Mouse (Mus musculus) stomach, postnatal 0 days (tissue): Measurements from ENCODE around the gene 5730522E02Rik. TPM values are rescaled to one million over a fixed set of nuclear protein-coding genes. Genes with fewer than 3 reads are reported as not detected.

ENCODE experiments used
- ATAC-seq: fragments of 200-750 bp; cut with Nextera tagmentation; 2 replicates; pipeline ENCODE4 v1.8.0; 2017; ENCODE audit not compliant: low FRiP score, low TSS enrichment
- DNase-seq: peaks from one replicate; pipeline ENCODE4 v3.0.0-alpha.2; 2016; ENCODE audit warnings: low spot score
- H3K27ac ChIP-seq: fragments of 300-500 bp; sonication (generic); replicated peaks from 2 replicates; pipeline ENCODE4 v1.5.1; 2014; ENCODE audit warnings: mild to moderate bottlenecking, control low read depth
- H3K27me3 ChIP-seq: fragments of 300-500 bp; sonication (generic); 2 replicates; pipeline ENCODE4 v1.6.1; 2014; ENCODE audit warnings: low read length; ENCODE audit not compliant: control insufficient read depth, insufficient read depth
- H3K36me3 ChIP-seq: fragments of 300-500 bp; sonication (generic); 2 replicates; pipeline ENCODE4 v1.6.1; 2014; ENCODE audit warnings: low read length, mixed read lengths; ENCODE audit not compliant: control insufficient read depth, insufficient read depth
- H3K4me1 ChIP-seq: fragments of 300-500 bp; sonication (generic); replicated peaks from 2 replicates; pipeline ENCODE4 v1.6.1; 2014; ENCODE audit warnings: antibody characterized with exemption; ENCODE audit not compliant: control insufficient read depth, insufficient read depth
- H3K4me2 ChIP-seq: fragments of 300-500 bp; sonication (generic); replicated peaks from 2 replicates; pipeline ENCODE4 v1.6.1; 2014; ENCODE audit warnings: low read depth, mild to moderate bottlenecking, control low read depth, moderate library complexity
- H3K4me3 ChIP-seq: fragments of 300-500 bp; sonication (generic); 2 replicates; pipeline ENCODE4 v1.5.1; 2014; ENCODE audit warnings: low read depth, low read length, control low read depth
- H3K9ac ChIP-seq: fragments of 300-500 bp; sonication (generic); 2 replicates; pipeline ENCODE4 v1.6.1; 2014; ENCODE audit warnings: mild to moderate bottlenecking, low read length, control low read depth, mixed read lengths
- H3K9me3 ChIP-seq: fragments of 300-500 bp; sonication (generic); 2 replicates; pipeline ENCODE4 v1.6.1; 2016; ENCODE audit warnings: low read length; ENCODE audit not compliant: control insufficient read depth
- CTCF ChIP-seq: IDR thresholded peaks from 2 replicates; pipeline ENCODE4 v1.5.1; 2016; ENCODE audit warnings: antibody characterized with exemption, low read depth, mild to moderate bottlenecking, moderate library complexity
- EP300 ChIP-seq: optimal IDR thresholded peaks from 2 replicates; pipeline ENCODE3; 2016; ENCODE audit warnings: antibody characterized with exemption
- WGBS: fragments of 180-500 bp; shearing (Covaris S2); extraction: QIAGEN DNeasy Blood & Tissue Kit; methylation state at CpG from one replicate; pipeline ENCODE4 v1.1.7; 2014; 5-methylcytosine and 5-hydroxymethylcytosine counted together
- polyA plus RNA-seq: library from polyadenylated mRNA; unstranded; fragments of >200 nt; fragmentation: Nextera tagmentation; extraction: Ambion mirVana; gene quantifications from 2 replicates; pipeline ENCODE4 v1.2.1, GENCODE M21; 2015

Gene 5730522E02Rik
- polyA plus RNA-seq, 1 experiment from 2014 or later, result 1.1 TPM

DNA sequence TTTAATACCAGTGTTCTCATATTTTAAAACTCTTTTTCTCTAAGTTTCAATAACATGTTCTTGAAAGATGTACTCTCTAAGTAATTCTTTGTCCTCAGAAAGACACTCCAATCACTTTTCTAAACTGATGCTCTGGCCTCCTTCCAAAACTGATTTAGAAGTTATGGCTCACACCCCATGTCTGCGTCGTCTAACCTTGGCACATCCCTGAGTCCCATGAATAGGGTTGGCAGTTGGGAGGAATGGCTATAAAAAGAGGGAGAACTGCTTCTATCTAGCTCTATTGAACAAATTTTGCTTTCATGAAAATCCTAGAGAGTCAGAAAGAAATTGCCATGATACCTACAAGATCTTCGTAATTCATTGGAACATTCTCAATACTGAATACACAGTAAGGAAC is 458.1 kb downstream of the 5730522E02Rik start:
- WGBS, result 72% methylated on average over 3 of the region's 3 CpGs
- H3K4me2 ChIP-seq, result no peak overlapping the region
- TF ChIP-seq EP300 (no peak), CTCF (no peak)
- H3K9me3 ChIP-seq, result no peaks in the 10 kb centered on the region
- H3K4me3 ChIP-seq, result no peak overlapping the region
- no peak overlapping the region for H3K27ac ChIP-seq
- no peaks in the 10 kb centered on the region for H3K36me3 ChIP-seq
- no peaks in the 10 kb centered on the region for H3K4me1 ChIP-seq
- DNase-seq (no peak), ATAC-seq (no peak)
- no peaks in the 10 kb centered on the region for H3K27me3 ChIP-seq
- no peak overlapping the region for H3K9ac ChIP-seq

DNA sequence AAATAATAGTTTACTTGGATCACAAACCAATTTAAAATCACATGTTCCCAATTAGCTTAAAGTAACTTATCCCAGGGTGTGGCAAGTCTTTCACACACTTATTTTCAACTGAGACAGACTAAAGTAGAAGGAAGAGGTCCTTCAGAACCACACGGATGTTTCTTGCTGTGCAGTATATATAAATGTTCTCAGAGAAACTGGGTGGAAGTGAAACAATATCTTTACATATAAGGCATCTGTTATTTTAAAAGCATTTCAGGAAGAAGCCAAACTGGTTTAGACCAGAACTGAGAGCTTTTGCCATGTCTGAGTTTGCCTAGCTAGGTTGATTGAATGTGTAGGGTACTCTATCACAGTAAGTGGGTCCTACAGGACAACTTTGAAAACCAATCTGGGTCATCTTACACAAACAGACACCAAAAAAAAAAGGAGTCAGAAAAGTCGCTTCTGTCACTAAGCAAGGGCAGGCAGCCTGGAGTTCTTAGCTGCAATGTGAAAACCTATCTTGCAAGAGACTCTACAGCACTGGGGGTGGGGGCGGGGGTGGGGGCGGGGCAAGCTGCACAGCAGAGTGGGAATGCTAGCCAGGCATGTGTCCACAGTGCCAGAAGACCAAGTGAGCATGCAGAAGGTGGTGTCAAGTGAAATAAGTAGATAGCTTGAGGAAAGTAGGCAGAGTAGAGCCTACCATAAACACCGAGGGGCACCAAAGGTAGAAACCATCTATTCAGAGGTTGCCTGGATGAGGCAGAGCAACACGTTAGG is 463.3 kb downstream of the 5730522E02Rik start:
- H3K9ac ChIP-seq, result no peak overlapping the region
- H3K27me3 ChIP-seq, result no peaks in the 10 kb centered on the region
- WGBS, result 47% methylated on average over 6 of the region's 6 CpGs
- no peak overlapping the region for H3K4me3 ChIP-seq
- H3K4me1 ChIP-seq, result no peaks in the 10 kb centered on the region
- TF ChIP-seq EP300, result no peak
- TF ChIP-seq CTCF, result no peak
- no peak overlapping the region for H3K4me2 ChIP-seq
- H3K36me3 ChIP-seq, result no peaks in the 10 kb centered on the region
- ATAC-seq (no peak), DNase-seq (no peak)
- no peaks in the 10 kb centered on the region for H3K9me3 ChIP-seq
- H3K27ac ChIP-seq, result no peak overlapping the region

DNA sequence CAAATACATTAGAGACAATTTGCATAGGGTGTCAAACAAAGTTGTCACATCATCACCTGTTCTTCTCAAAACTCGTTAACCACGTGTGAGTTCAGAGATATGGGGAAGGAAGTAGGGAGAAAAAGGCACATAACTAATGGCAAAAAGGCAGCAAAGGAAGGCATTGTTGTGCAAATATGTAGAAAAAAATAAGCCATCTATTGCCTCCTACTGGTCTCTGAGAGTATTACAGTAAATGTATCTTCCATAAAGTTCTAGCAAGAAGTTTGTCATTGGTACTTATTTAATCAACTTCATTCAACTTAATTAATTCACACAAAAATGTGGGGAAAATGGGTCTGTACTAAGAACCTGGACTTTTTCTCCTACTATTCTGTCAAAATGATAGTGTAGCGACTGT is 466.9 kb downstream of the 5730522E02Rik start:
- no peak overlapping the region for H3K27ac ChIP-seq
- no peak overlapping the region for H3K4me3 ChIP-seq
- ATAC-seq, result no peak
- WGBS, result 89% methylated on average over 3 of the region's 3 CpGs
- H3K9ac ChIP-seq, result no peak overlapping the region
- no peak for TF ChIP-seq EP300
- peak; percentile 16 for TF ChIP-seq CTCF
- H3K9me3 ChIP-seq, result no peaks in the 10 kb centered on the region
- no peak for DNase-seq
- no peak overlapping the region for H3K4me2 ChIP-seq
- no peaks in the 10 kb centered on the region for H3K27me3 ChIP-seq
- H3K4me1 ChIP-seq, result no peaks in the 10 kb centered on the region
- no peaks in the 10 kb centered on the region for H3K36me3 ChIP-seq

DNA sequence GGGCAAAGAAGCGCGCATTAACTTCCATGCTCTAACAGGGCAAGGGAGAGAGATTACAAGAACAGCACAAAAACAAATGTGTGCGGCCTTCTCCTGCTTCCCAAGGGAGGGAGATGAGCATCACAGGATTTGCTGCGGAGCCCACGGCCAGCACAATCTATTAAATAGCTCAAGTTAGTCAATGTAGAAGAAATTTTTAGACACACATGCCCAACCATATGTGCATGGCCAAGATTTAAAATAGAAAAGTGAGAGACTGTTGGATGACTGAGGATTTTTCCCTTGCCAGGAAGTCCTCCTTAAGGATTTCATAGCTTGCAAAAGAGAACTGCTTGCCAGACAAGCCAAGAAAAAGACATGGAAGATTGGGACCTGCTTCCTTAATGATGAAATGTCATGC is 473.3 kb downstream of the 5730522E02Rik start:
- Histone ChIP-seq H3K4me3 (no peak overlapping the region), H3K36me3 (no peaks in the 10 kb centered on the region), H3K27ac (no peak overlapping the region), H3K27me3 (no peaks in the 10 kb centered on the region), H3K9ac (no peak overlapping the region), H3K9me3 (no peaks in the 10 kb centered on the region), H3K4me2 (no peak overlapping the region), H3K4me1 (no peaks in the 10 kb centered on the region)
- DNase-seq (no peak), ATAC-seq (no peak)
- TF ChIP-seq CTCF (no peak), EP300 (no peak)
- 87% methylated on average over 5 of the region's 5 CpGs for WGBS

DNA sequence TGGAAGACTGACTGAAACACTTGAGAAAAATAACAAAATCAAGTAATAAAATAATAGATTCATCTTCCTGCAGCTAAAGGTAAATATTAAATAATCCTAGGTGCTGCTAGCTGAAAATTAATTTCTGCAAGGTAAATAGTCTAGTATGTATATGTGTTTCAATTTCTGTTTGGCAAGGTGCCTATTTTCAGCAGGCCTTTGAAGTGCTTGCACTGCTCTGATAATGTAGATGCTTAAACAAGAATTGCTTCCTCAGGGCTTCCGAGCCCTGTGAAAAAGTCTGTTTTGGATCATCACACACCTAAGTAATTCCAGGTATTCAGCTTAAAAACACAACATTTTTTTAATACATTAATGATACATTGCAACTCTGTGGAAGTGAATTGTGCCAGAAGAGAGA is 481.1 kb downstream of the 5730522E02Rik start:
- Histone ChIP-seq H3K36me3 (no peaks in the 10 kb centered on the region), H3K27ac (no peak overlapping the region), H3K4me1 (no peaks in the 10 kb centered on the region), H3K27me3 (no peaks in the 10 kb centered on the region), H3K4me2 (no peak overlapping the region), H3K9me3 (no peaks in the 10 kb centered on the region), H3K9ac (no peak overlapping the region), H3K4me3 (no peak overlapping the region)
- ATAC-seq, result no peak
- WGBS, result 17% methylated on average over 1 of the region's 1 CpGs
- TF ChIP-seq CTCF (no peak), EP300 (no peak)
- DNase-seq, result no peak

DNA sequence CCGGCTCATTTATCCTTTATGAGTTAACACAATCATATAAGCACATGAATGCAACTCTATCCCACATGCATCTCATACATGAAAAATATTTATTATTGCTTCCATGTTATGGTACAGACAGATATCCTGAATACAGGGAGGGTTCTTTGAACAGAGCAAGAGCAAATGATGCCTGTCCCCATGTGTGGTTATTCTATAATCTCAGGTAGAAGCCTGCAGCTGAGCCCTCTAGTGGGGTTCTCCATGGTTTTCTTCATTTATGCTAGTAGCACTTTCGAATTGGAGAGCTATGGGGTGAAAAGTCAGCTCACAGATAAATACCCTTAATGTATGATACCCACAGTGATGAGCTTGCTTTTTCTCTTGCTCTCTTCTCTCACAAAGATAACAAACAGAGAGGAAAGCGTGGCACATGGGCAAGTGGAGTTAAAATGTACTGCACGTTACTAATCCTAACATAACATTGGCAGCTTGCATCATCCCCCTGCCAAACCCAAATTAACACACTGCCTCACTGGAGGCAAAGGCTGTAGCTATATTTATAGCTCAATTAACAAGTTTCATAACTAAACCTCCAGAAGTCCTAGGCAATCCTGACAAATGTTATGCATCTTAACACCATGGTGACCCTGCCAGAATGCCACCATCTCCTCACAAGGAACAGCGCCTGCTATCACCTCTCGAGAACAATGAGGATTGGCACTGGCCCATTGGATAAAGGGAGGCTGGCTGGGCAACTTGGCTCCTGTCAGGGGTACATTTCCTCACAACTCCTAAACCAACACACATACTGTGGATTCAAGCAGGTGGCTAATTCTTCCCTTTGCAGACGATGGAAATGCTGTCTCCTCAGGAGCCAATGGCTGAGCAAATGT is 494.9 kb downstream of the 5730522E02Rik start:
- H3K9me3 ChIP-seq, result no peaks in the 10 kb centered on the region
- TF ChIP-seq EP300 (no peak), CTCF (no peak)
- ATAC-seq, result no peak
- no peaks in the 10 kb centered on the region for H3K4me1 ChIP-seq
- DNase-seq, result no peak
- H3K27me3 ChIP-seq, result no peaks in the 10 kb centered on the region
- no peaks in the 10 kb centered on the region for H3K36me3 ChIP-seq
- WGBS, result 73% methylated on average over 7 of the region's 7 CpGs
- H3K9ac ChIP-seq, result no peak overlapping the region
- no peak overlapping the region for H3K27ac ChIP-seq
- no peak overlapping the region for H3K4me2 ChIP-seq
- H3K4me3 ChIP-seq, result no peak overlapping the region
